Mouse (Mus musculus): Measurements from ENCODE around the gene Rbm19. TPM values are rescaled to one million over a fixed set of nuclear protein-coding genes. Genes with fewer than 3 reads are reported as not detected.
A peak's percentile ranks its signal among the peaks of the same experiment; 100 is the strongest.

The Rbm19 gene
- polyA plus RNA-seq, 1 experiment from 2014 or later = 22.4 TPM

DNA sequence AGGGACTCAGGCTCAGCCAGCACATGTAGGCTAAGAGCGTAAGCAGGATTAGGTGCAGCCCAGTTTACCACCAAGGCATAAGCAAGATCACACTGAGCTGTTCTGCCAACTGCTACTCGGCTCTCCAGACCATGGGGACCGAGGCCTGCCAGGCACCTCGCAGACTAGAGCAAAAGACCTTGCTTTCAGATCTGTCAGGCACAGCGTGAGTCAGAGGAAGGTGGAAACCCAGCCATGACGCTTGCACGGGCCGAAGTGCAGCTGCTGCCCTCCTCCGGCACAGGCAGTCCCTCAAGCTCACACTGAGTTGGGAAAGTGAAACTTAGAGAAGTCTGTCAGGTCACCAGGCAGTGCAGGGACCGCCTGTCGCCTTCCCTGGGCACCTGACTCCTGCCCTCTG lies 63.8 kb downstream of the Rbm19 start:
- Histone ChIP-seq H3K4me3 (replicated peaks; ENCODE audit: low read length) (no peak overlapping the region), H3K27ac (ENCODE audit: low read length) (no peak overlapping the region), H3K9me3 (replicated peaks; ENCODE audit: control insufficient read depth, low read length) (no peaks in the 10 kb centered on the region), H3K4me2 (ENCODE audit: low read depth, low read length) (no peak overlapping the region), H3K36me3 (ENCODE audit: control insufficient read depth, insufficient read depth, low read length) (0 out of 2 replicates have a peak, but pooled peaks cover 4% of the 10 kb centered on the region), H3K27me3 (ENCODE audit: control insufficient read depth, insufficient read depth, low read length) (no peaks in the 10 kb centered on the region), H3K4me1 (ENCODE audit: control insufficient read depth, insufficient read depth, low read length) (no peaks in the 10 kb centered on the region), H3K9ac (ENCODE audit: low read length) (no peak overlapping the region)
- no peak for ATAC-seq (ENCODE audit: insufficient read depth, low FRiP score)
- 93% methylated on average over 11 of the region's 11 CpGs for WGBS

GRCm38 (mm10) chr5:120181384-120181783 lies 65.1 kb downstream of the Rbm19 start:
- Histone ChIP-seq H3K27me3 (ENCODE audit: control insufficient read depth, insufficient read depth, low read length) (no peaks in the 10 kb centered on the region), H3K4me2 (ENCODE audit: low read depth, low read length) (no peak overlapping the region), H3K36me3 (ENCODE audit: control insufficient read depth, insufficient read depth, low read length) (0 out of 2 replicates have a peak, but pooled peaks cover 4% of the 10 kb centered on the region), H3K4me3 (replicated peaks; ENCODE audit: low read length) (no peak overlapping the region), H3K4me1 (ENCODE audit: control insufficient read depth, insufficient read depth, low read length) (no peaks in the 10 kb centered on the region), H3K27ac (ENCODE audit: low read length) (no peak overlapping the region), H3K9me3 (replicated peaks; ENCODE audit: control insufficient read depth, low read length) (no peaks in the 10 kb centered on the region), H3K9ac (ENCODE audit: low read length) (no peak overlapping the region)
- 85% methylated on average over 4 of the region's 4 CpGs for WGBS
- ATAC-seq (ENCODE audit: insufficient read depth, low FRiP score) = no peak; the same call in 1 of the 2 replicates

DNA sequence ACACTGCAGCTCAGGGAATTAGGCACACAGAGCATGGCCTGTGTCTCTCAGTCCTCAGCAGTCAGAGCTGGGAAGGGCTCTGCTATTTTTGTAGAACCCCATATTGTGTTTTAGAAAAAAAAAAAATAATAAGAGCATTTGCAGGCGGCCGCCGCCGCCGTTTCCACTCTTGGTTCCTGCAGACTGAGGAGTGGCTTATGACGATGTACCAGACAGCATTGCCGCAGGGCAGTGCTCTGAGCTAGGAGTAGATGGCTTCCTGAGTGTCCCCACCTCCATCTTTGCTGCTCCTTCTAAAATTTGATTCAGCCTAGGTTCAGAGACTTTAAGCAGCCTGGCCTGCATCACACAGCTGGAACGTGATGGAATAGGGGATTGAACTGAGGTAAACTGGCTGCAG lies 67.1 kb downstream of the Rbm19 start:
- Histone ChIP-seq H3K36me3 (ENCODE audit: control insufficient read depth, insufficient read depth, low read length) (0 out of 2 replicates have a peak, but pooled peaks cover 4% of the 10 kb centered on the region), H3K9me3 (replicated peaks; ENCODE audit: control insufficient read depth, low read length) (no peaks in the 10 kb centered on the region), H3K9ac (ENCODE audit: low read length) (no peak overlapping the region), H3K27me3 (ENCODE audit: control insufficient read depth, insufficient read depth, low read length) (no peaks in the 10 kb centered on the region), H3K4me1 (ENCODE audit: control insufficient read depth, insufficient read depth, low read length) (no peaks in the 10 kb centered on the region), H3K4me3 (replicated peaks; ENCODE audit: low read length) (no peak overlapping the region), H3K27ac (ENCODE audit: low read length) (no peak overlapping the region), H3K4me2 (ENCODE audit: low read depth, low read length) (no peak overlapping the region)
- ATAC-seq (ENCODE audit: insufficient read depth, low FRiP score) = no peak
- WGBS = 79% methylated on average over 8 of the region's 8 CpGs

GRCm38 (mm10) chr5:120183790-120184189 lies 67.5 kb downstream of the Rbm19 start:
- no peak overlapping the region for H3K4me3 ChIP-seq (replicated peaks; ENCODE audit: low read length)
- 58% methylated on average over 7 of the region's 7 CpGs for WGBS
- H3K27me3 ChIP-seq (ENCODE audit: control insufficient read depth, insufficient read depth, low read length) = no peaks in the 10 kb centered on the region
- no peak overlapping the region for H3K4me2 ChIP-seq (ENCODE audit: low read depth, low read length)
- ATAC-seq (ENCODE audit: insufficient read depth, low FRiP score) = no peak
- no peaks in the 10 kb centered on the region for H3K4me1 ChIP-seq (ENCODE audit: control insufficient read depth, insufficient read depth, low read length)
- no peak overlapping the region for H3K9ac ChIP-seq (ENCODE audit: low read length)
- 0 out of 2 replicates have a peak, but pooled peaks cover 4% of the 10 kb centered on the region for H3K36me3 ChIP-seq (ENCODE audit: control insufficient read depth, insufficient read depth, low read length)
- no peaks in the 10 kb centered on the region for H3K9me3 ChIP-seq (replicated peaks; ENCODE audit: control insufficient read depth, low read length)
- H3K27ac ChIP-seq (ENCODE audit: low read length) = no peak overlapping the region

DNA sequence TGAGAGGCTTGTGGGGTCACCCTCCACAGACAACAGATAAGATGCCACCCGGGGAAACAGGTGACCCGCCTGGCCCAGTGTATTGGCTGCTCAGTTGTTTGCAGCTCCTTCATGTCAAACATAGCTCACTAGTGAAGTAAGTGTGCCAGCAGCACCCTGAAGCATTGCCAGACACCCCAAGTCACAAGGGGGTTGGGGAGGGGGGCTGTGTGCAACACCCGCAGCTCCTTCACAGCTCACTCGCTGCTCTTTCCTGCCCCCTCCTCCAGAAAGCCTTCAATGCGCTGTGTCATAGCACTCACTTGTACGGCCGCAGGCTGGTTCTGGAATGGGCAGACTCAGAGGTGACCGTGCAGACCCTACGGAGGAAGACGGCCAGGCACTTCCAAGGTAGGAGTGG lies 69.7 kb downstream of the Rbm19 start:
- no peak overlapping the region for H3K4me2 ChIP-seq (ENCODE audit: low read depth, low read length)
- H3K9me3 ChIP-seq (replicated peaks; ENCODE audit: control insufficient read depth, low read length) = no peaks in the 10 kb centered on the region
- no peak overlapping the region for H3K27ac ChIP-seq (ENCODE audit: low read length)
- H3K4me1 ChIP-seq (ENCODE audit: control insufficient read depth, insufficient read depth, low read length) = no peaks in the 10 kb centered on the region
- no peak overlapping the region for H3K9ac ChIP-seq (ENCODE audit: low read length)
- no peaks in the 10 kb centered on the region for H3K27me3 ChIP-seq (ENCODE audit: control insufficient read depth, insufficient read depth, low read length)
- 88% methylated on average over 10 of the region's 10 CpGs for WGBS
- no peak overlapping the region for H3K4me3 ChIP-seq (replicated peaks; ENCODE audit: low read length)
- no peak for ATAC-seq (ENCODE audit: insufficient read depth, low FRiP score)
- no peaks in the 10 kb centered on the region for H3K36me3 ChIP-seq (ENCODE audit: control insufficient read depth, insufficient read depth, low read length)

DNA sequence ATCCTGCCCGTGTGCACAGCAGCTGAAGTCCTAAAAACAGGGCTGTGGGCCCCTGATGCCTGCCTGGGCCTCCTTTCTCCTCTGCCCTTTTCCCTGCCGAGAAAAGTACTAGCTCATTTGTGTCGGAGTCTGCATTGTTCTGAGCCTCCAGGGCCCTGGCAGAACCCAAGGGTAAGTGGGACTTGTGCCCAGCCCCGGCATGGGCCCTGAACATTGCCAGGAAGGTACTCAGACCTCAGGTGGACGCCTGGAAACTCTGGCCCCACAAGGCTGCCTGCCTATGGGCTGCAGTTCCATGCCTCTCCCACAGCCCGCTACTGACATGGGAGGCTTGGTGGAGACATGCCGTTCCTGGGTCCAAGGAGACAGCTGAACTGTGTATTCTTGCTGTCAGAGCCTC lies 72.3 kb downstream of the Rbm19 start:
- no peak for ATAC-seq (ENCODE audit: insufficient read depth, low FRiP score)
- Histone ChIP-seq H3K4me1 (ENCODE audit: control insufficient read depth, insufficient read depth, low read length) (no peaks in the 10 kb centered on the region), H3K4me3 (replicated peaks; ENCODE audit: low read length) (no peak overlapping the region), H3K36me3 (ENCODE audit: control insufficient read depth, insufficient read depth, low read length) (no peaks in the 10 kb centered on the region), H3K27me3 (ENCODE audit: control insufficient read depth, insufficient read depth, low read length) (no peaks in the 10 kb centered on the region), H3K9ac (ENCODE audit: low read length) (no peak overlapping the region), H3K4me2 (ENCODE audit: low read depth, low read length) (no peak overlapping the region), H3K27ac (ENCODE audit: low read length) (no peak overlapping the region), H3K9me3 (replicated peaks; ENCODE audit: control insufficient read depth, low read length) (no peaks in the 10 kb centered on the region)
- WGBS = 78% methylated on average over 7 of the region's 7 CpGs

DNA sequence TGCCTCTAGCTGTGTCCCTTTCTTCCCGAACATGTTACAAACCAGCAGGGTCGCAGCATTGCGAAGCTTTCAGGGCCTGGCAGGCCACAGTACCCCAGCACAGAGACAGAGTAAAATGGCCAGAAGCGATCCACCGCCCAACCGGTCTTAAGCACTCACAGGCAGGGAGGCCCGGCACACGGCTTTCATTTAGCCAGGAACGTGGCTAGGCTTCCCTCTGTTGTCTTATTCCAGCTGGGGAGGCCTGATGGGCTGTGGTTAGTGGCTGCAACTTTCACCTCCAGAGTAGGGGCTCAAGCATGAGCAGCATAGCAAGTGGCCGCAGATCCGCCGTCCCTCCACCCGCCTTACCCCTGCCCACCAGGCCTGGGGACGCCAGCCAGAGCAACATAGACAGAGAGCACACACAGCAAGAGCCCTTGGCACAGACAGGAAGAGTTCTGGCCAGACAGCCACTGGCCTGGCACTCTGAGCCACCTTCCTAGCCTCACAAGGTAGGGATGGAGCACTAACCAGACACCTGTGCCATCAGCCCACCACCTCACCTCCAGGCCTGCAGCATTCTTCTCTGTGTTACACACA lies 73.8 kb downstream of the Rbm19 start:
- Histone ChIP-seq H3K4me3 (replicated peaks; ENCODE audit: low read length) (no peak overlapping the region), H3K4me1 (ENCODE audit: control insufficient read depth, insufficient read depth, low read length) (peaks cover 5% of the 10 kb centered on the region; the same call in 1 of the 2 replicates), H3K36me3 (ENCODE audit: control insufficient read depth, insufficient read depth, low read length) (no peaks in the 10 kb centered on the region), H3K4me2 (ENCODE audit: low read depth, low read length) (no peak overlapping the region), H3K9ac (ENCODE audit: low read length) (no peak overlapping the region), H3K9me3 (replicated peaks; ENCODE audit: control insufficient read depth, low read length) (no peaks in the 10 kb centered on the region), H3K27ac (ENCODE audit: low read length) (no peak overlapping the region), H3K27me3 (ENCODE audit: control insufficient read depth, insufficient read depth, low read length) (no peaks in the 10 kb centered on the region)
- ATAC-seq (ENCODE audit: insufficient read depth, low FRiP score) = no peak
- 83% methylated on average over 14 of the region's 14 CpGs for WGBS

GRCm38 (mm10) chr5:120191620-120192019 lies 75.4 kb downstream of the Rbm19 start:
- no peak overlapping the region for H3K27ac ChIP-seq (ENCODE audit: low read length)
- no peaks in the 10 kb centered on the region for H3K36me3 ChIP-seq (ENCODE audit: control insufficient read depth, insufficient read depth, low read length)
- peaks cover 5% of the 10 kb centered on the region; the same call in 1 of the 2 replicates for H3K4me1 ChIP-seq (ENCODE audit: control insufficient read depth, insufficient read depth, low read length)
- no peak overlapping the region for H3K9ac ChIP-seq (ENCODE audit: low read length)
- 82% methylated on average over 9 of the region's 9 CpGs for WGBS
- no peak overlapping the region for H3K4me2 ChIP-seq (ENCODE audit: low read depth, low read length)
- H3K4me3 ChIP-seq (replicated peaks; ENCODE audit: low read length) = no peak overlapping the region
- no peaks in the 10 kb centered on the region for H3K27me3 ChIP-seq (ENCODE audit: control insufficient read depth, insufficient read depth, low read length)
- ATAC-seq (ENCODE audit: insufficient read depth, low FRiP score) = no peak
- H3K9me3 ChIP-seq (replicated peaks; ENCODE audit: control insufficient read depth, low read length) = no peaks in the 10 kb centered on the region

DNA sequence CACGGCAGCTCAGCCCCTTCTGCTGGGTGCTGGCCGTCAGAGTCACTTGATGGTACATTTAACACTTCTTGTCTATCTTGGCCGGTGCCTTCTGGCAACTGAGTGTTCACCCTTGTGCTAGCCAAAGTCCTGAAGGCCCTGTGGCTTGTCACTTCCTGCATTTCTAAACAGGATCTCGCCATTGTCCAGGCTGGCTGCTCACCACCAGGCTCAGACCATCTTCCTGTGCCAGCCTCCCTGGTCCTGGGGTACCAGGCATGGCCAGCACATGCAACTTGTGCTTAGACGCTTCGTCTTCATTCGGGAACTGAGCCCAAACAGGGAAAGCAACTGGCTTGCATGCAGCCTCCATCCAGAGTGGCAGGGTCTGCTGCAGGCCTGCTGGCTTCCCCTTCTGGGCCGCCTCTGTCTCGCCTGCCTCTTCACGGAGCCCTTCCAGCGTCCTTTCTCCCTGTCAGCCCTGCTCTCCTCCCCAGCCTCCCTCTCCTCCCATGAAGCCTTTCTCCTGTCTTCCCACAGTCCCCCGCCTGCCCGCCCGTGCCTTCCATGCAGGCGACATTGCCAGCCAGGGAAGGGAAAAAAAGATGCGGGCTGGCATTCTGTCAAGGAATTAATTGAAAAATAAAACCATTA lies 78.2 kb downstream of the Rbm19 start:
- Histone ChIP-seq H3K36me3 (ENCODE audit: control insufficient read depth, insufficient read depth, low read length) (peaks cover 9% of the 10 kb centered on the region; the same call in 1 of the 2 replicates), H3K27me3 (ENCODE audit: control insufficient read depth, insufficient read depth, low read length) (no peaks in the 10 kb centered on the region), H3K27ac (ENCODE audit: low read length) (no peak overlapping the region), H3K4me2 (ENCODE audit: low read depth, low read length) (no peak overlapping the region), H3K9ac (ENCODE audit: low read length) (0 out of 2 replicates have a peak overlapping the region, but pooled peaks have one; percentile 8), H3K4me3 (replicated peaks; ENCODE audit: low read length) (no peak overlapping the region), H3K9me3 (replicated peaks; ENCODE audit: control insufficient read depth, low read length) (no peaks in the 10 kb centered on the region), H3K4me1 (ENCODE audit: control insufficient read depth, insufficient read depth, low read length) (peaks cover 5% of the 10 kb centered on the region; the same call in 1 of the 2 replicates)
- 53% methylated on average over 16 of the region's 16 CpGs for WGBS
- no peak for ATAC-seq (ENCODE audit: insufficient read depth, low FRiP score)
